Mouse (Mus musculus) embryo, embryonic 10.5 days (tissue): ENCODE data around the gene Tmem217.

Experiments
- DNase-seq: peaks from one replicate; pipeline ENCODE4 v3.0.0-alpha.2; 2015; ENCODE audit warnings: low spot score

Tmem217 gene

DNA sequence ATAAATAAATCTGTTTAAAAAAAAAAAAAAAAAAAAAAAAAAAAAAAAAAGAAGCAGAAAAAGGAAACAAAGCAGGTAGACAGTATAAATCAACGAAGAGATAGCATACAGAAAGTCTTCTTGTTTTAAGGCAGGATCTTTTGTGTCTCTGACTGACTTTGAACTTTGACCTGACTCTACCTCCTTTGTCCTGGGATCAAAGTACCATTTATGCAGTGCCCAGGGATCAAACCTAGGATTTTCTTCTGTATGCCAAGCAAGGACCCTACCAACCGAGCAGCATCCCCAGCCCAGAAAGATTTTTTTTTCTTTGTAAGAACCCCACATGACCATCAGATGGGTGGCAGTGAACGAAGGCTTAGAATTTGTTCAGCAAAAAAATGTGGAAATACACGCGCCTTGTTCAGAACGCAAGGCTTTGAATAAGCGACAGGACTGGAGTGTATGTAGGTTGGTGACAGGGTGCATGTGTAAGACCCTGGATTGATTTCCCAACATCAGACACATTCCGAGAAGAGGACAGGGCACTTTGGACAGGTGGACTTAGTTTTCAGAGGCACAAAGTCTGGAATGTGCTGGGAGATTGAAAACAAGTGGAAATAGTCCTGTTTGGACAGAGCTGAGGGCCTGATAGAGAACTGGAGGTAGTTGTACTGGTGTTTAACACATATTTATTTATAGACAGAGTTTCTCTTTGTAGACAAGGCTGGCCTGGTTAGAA, 63.8 kb downstream of the Tmem217 start:
- no peak for DNase-seq

DNA sequence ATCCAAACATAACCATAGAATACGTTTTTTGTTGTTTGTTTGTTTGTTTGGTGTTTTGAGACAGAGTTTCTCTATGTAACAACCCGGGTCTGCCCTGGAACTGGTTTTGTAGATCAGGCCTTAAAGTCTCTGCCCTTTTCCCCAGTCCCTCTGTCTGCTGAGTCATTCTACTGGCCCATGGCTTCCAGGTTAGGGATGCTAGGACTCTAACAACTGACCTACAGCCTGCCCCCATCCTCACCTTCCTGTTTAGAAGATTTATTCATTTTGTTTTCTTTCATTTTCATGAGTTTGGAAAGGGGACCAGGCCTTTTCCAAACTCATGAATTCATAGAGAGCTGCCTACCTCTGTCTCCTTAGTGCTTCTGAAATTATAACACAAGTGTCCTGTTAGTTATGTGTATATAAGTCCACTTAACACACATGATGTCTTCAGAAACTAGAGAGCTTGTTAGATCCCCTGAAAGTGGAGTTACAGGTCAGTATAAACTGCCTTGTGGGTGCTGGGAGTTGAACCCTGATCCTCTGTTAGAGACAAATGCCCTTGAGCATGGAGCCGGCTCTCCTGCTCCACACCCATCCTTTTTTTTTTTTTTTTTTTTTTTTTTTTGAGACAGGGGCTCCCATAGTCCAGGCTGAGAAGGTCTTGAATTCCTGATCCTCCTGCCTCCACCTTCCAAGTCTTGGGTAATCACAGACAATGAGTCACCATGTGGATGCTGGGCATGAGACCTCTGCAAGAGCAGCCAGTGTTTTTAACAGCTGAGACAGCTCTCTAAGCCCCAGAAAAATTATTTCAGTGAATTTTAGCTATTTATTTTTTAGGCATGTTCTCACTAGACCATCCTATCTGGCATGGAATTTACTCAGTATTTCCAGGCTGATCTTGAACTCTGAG, 66.6 kb downstream of the Tmem217 start:
- no peak for DNase-seq

DNA sequence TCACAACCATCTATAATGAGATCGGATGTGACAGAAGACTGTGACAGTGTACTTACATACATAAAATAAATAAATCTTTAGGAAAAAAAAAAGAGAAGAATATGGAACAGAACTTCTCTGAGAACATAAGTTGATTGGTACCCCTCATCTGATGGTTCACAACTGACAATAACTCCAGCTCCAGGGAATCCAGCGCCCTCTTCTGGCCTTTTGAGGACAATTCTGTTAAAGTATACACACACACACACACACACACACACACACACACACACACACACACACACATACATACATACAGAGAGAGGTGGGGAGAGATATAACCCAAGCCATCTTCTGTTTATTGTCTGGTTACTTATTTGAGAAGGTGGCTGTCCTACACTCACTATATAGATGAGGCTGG, 67.8 kb downstream of the Tmem217 start:
- no peak for DNase-seq

DNA sequence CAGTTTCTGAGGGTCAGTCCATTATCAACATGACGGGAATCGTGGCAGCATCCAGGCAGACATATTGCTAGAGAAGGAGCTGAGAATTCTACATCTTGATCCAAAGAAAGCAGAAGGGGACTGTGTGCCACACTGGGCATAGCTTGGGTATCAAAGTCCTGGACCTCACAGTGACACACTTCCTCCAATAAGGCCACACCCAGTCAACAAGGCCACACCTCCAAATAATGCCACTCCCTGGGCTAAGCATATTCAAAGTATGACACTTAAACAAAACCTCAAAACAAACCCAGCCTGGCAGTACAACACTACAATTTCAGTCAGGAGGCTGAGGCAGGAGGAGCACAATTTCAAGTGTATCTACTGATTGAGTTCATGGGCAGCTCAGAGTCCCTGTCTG, 68.9 kb downstream of the Tmem217 start:
- DNase-seq: no peak

DNA sequence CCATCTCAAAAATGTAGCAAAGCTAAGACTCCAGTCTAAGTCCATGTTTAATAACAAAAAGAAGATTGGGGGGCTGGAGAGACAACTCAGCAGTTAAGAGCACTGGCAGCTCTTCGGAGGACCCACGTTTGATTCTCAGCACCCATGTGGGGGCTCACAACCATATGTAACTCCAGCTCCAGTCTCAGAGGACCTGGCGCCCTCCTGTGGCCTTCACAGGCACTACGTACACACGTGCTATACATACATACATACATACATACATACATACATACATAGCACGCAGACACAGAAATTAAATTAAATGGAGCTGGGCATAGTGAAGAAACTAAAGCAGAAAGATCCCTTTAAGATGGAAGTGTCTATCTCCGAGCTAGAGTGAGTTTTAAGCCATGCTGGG, 69.6 kb downstream of the Tmem217 start:
- no peak for DNase-seq

DNA sequence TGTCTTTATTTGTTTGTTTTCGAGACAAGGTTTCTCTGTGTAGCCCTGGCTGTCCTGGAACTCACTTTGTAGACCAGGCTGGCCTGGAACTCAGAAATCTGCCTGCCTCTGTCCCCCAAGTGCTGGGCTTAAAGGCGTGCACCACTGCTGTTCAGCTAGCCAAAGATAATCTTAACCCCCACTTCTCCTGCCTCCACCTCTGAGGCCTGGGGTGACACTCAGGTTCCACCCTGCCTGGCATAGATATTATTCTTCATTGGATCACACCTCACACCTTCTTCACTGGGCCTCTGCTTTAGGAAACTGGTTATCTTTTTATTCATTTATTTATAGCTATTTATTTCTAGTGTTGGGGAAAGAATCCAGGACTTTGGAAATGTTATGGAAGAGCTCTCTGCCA, 71.9 kb downstream of the Tmem217 start:
- no peak for DNase-seq

DNA sequence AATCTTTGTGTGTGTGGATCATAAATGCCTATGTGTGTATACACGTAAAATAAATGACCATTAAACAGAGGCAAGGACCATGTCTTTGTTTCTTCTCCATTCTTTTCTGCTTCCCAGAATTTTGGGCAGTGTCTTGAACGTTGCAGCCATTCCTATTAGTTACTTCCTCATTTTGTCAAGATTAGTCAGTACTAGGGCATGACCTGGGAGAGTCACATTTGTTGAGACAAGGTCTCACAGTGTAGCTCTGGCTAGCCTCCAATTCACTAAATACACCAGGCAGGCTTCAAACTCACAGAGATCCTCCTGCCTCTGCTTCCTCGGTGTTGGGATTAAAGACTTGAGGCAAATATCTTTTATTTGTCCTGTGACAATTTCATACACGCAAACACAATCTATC, 73.9 kb downstream of the Tmem217 start:
- DNase-seq: no peak

DNA sequence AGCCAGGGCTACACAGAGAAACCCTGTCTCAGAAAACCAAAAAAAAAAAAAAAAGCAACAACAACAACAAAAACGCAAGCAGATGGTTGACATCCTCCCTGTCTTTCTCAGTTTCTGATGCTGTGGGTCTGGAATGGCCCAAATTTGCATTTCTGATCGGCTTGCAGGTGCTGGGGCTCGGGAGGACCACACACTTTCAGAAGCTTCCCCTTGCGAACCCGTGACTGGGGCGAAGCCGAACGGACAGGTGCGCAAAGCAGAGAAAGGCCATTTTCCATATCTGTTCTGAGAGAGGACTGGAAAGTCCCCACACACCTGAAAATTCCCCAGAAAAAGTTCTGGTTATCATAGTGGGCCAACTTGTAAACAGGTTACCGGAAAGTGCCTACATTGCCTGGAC, 74.8 kb downstream of the Tmem217 start:
- no peak for DNase-seq

DNA sequence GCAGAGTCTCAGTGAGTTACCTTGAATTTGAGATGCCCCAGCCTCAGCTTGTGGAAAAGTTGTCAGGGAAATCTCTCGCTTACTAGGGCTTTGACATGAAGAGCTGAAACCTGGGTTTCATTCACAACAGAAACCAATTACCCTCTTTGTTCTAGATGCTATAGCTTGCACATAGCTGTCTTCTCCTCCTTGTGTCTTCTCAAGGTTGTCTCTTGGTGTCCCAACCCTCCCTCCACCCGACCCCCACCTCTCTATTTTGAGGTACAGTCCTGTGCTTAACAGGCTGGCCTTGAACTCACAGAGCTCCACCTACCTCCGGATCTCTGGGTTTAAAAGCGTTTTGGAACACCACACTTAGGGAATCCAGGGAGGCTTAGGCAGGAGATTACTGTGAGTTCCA, 75.7 kb downstream of the Tmem217 start:
- no peak for DNase-seq
